Mouse (Mus musculus) CH12F3 (cell line): ENCODE results near the gene Tubb3.

Experiments
- in situ Hi-C: fragments of 300-500 bp; cut with MboI; formaldehyde crosslinking; loops from 2 replicates; pipeline ENCODE4 v1.14.3; 2020; ENCODE audit warnings: low sequenced_read_pairs

The Tubb3 gene

DNA sequence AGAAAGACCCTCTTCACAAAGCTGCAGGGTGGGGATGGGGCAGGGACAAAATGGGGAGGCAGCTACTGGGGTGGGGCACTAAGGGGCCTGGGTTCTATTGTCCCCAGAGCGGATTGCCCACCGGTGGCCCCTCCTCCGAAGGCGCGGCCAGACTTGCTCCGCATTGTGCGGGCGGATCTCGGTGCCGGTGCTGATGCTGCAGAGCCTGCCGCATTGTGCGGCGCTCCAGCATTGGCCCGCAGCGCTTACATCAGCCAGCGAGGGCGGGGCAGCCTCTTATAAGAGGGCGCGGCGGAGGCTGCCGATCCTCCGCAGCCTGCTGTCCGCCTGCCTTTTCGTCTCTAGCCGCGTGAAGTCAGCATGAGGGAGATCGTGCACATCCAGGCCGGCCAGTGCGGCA is at the start of gene Tubb3:
Tubb3 (plus strand) TSS at position 179 of the 400 bp plus-strand sequence.
- in situ Hi-C loops = no loop called here

GRCm38 (mm10) chr8:123373403-123374238 is 37.6 kb upstream of the Tubb3 start, which contains the start of gene Tcf25:
Gene Tcf25 (plus strand): TSS chr8:123373753.
- in situ Hi-C loops = no loop called here

DNA sequence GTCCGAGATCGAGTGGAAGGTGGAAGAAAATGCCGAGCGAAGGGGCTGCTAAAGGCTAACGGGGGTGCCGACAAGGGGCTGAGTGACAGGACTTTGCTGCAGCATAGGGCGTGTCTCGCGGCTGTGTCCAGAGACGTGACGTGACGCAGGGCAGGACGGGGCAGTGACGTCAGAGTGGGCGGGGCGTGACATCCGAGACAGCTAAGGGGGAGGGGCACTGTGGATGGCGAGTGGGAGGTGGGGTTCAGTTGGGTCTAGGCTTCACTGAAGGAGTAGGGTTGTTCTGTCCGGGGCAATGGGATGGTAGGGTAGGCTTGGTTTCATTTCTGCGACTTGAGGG is 37.0 kb upstream of the Tubb3 start:
- in situ Hi-C loops = no loop called here

DNA sequence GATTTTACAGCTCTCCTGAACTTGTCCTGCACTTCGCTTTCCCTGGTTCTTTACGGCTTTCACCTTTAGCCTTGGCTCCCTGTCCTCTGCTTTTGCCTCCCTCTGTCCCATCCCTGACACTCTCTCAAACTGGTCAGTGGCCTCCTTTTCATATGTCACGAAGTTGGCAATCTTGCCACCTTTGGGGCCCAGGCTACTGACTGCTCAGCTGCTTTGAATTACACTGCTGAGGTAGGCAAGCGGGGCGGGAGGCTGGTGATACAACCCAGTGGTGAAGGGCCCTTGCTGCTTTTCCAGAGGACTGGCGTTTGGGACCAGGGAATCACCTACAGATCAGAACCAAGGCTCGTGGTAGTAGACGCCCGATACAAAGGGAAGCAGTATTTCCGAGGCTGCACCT is 35.5 kb upstream of the Tubb3 start:
- in situ Hi-C loops = no loop called here

DNA sequence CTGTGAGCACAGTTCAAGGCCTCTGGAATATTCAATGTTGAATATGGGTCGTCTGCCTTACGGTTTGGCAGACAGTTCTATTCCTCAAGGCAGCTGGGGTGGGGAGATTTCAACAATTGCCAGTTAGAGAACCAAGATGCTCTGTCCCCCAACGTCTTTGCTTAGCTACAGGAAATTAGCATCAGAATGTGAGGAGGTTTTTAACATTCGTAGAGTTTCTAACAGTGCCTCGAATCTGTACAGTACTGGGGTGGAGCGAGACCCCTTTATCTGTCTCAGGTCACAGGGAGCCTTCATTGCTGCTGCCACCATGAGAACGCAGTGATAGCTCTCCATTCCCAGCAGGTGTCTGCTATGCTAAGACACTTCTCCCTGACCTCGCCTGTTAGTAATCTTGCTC is 35.1 kb upstream of the Tubb3 start:
- in situ Hi-C loops = no loop called here

DNA sequence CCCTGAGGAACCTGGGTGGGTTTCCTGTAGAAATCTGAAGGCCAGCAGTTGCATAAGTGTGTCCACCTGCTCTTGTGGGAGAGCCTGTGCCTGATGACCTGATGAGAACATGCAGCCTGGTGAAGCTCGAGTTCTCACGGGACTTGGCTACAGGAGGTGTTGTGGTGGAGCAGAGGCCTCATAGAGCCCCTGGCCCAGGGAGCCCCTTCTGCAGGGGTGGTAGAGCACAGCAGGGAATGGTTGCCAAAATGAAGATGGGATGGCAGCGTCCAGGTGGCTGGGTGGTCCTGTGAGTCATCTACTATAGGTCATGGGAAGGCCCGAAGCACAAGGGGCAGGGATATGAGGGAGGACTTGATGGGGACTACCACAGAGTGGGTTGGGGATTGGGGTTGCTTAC is 29.5 kb upstream of the Tubb3 start:
- in situ Hi-C loops = no loop called here

DNA sequence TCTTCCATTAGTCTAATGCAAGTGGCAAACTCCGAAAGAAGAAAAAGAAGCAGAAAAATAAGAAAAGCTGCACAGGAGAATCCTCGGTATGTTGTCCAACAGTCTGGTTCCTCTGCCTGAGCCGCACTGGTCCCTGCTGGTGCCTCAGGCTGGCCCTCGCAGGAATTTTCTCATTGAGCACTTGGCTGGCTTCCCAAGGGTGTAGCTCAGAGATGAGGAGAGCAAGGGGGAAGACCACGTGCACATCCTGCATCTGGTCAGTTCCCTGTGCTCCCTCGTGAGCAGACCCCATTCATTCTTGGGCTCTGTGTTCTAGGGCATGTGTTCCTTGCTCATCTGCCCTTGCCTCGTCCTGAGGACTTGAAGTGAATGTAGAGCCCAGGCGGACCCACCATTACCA is 28.7 kb upstream of the Tubb3 start:
- in situ Hi-C loops = no loop called here

DNA sequence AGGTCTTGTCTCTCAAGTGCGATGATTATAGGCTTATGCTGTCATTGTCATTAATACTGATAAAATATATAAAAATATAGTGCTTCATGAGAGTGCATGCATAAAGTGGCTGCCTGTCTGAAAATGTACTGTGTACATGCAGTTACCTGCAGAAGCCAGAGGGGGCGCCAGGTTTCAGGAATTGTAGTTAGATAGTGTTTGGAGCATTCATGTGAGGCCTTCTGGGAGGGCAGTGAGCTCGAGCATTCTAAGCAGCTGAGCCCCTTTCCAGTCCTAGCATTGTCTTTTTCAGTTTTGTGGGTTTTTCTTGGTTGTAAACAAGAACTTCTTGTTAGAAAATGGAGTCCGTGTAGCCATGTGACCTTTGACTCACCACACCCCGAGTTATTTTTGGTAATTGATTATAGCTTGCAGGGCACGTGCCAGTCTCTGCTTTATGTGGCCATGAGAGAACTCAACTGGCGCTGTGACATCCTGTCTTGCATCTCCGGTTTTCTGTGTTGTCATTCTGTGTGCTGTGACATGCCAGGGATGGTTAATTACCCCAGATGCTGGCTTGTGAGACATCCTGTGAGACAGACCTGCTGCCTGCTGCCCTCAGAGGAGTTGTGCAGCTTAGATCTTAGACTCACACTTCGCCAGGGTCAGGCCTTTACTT is 26.2 kb upstream of the Tubb3 start:
- in situ Hi-C loops = no loop called here

GRCm38 (mm10) chr8:123387041-123387440 is 24.2 kb upstream of the Tubb3 start:
- in situ Hi-C loops = no loop called here

- in situ Hi-C loops = no loop called here
Measured at GRCm38 (mm10) chr8:123387801-123388200, 23.4 kb upstream of the Tubb3 start.

DNA sequence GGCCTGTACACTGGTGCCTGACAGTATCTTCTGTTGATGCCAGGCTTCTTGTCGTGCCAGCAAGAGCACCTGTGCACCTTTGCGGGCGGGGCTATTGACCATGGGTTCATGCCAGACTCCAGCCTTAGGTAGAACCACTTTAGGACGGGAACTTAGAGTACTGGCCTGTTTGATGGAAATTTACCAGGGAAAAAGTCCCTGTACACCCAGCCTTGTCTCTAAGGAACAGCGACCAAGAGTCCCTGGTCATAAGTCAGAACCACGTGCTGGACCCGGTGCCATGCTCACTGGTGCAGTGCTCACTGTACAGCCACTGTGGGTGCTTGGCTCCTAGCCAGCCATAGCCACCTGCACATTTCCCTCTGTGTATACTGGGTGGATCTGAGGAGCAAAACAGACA is 22.2 kb upstream of the Tubb3 start:
- in situ Hi-C loops = no loop called here

- in situ Hi-C loops = no loop called here
Measured at GRCm38 (mm10) chr8:123398308-123398707, 12.9 kb upstream of the Tubb3 start.

- in situ Hi-C loops = no loop called here
Measured at GRCm38 (mm10) chr8:123401936-123402335, 9.3 kb upstream of the Tubb3 start.

DNA sequence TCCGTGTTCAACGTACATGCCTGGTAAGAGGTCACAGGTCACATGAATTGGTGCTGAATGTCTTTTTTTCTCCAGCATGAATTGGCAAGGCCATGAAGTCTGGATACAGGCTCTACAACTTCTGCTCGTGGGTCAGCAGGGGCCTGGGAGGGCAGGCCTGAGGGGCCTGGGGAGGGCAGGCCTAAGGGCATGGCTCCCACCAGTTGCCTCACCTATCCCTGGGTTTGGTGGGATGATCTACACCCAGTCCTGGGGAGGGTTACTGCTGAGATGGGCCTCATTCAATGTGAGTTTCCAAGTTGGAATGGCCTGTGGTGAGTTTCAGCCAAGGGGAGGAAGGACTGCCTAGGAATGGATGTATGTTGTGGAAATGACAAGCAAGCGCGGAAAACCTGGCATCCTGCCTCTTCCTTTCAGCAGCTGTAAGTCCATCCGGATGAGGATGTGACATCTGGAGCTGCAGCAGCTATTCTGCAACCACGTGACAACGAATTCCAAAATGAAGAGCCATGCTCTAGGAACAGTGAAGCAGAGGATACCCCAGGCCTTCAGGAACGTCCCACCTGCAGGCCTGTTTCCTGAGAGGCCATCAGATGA is 8.4 kb upstream of the Tubb3 start:
- in situ Hi-C loops = no loop called here

DNA sequence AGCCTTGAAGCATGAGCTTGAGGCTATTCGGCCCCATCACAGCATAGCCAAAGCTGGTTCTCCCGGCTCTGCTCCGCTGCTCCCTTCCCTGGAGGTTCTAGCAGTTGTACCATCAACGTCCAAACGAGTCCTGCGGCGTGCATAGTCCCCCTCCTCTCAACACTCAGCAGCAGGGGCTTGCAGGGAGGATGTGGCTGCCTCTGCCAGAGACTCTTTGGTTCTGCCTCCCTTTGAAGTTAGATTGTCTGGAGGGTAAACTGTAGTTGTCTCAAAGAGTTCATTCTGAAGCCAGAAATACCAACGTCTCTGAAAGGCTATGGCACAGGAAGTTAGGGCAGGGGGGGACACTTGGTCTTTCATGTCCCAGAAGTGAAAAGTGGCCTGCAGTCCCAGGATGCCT is 6.7 kb upstream of the Tubb3 start:
- in situ Hi-C loops = no loop called here

DNA sequence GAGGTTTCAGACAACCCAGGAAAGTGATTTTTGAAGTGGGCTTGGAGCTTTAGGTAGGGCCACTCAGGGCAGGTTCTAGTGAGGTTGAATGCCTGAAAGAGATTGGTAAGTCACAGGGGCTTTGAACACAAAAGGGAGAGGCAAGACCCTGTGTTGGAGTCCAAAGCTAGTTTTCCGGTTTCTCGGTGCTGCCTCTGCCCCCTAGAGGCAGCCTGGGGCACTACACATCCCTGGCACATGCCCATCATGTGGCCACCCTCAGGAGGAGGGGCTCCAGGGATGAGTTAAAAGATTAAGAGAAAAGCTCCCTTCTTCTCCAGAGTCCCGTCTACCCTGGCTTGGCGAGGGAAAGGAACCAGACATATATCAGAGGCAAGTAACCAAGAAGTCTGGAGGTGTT is 4.4 kb upstream of the Tubb3 start, which contains the start of gene Mc1r:
Mc1r (plus strand) TSS at position 322 of the 400 bp plus-strand sequence.
- in situ Hi-C loops = no loop called here

GRCm38 (mm10) chr8:123407612-123408011 is 3.6 kb upstream of the Tubb3 start:
- in situ Hi-C loops = no loop called here

GRCm38 (mm10) chr8:123408586-123409544 is 2.4 kb upstream of the Tubb3 start:
- in situ Hi-C loops = no loop called here

DNA sequence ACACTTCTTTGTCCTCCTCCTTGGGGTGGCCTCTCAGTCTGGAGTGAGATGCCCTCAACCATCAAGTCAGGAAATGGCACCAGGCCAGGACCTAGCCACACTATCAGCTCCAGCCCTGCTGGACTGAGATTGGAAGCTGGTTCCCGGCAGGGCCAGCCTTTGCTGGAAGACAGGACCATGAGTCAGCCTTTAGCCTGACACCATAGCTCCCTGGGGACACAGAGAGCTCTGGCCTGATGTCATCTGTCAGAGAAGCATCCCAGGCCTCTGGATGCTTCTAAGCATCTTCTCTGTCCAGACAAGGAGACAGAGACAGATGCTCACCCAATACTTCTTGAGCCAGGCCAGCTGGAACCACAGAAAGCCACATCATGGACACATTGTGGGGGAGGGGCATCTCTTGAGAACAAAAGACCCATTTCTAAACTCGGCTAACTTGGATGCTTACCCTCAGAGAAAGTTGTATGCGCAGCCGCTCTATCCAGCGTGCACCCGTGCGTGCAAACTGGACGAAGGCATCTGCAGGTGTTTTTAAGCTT is 1.1 kb upstream of the Tubb3 start:
- in situ Hi-C loops = no loop called here

DNA sequence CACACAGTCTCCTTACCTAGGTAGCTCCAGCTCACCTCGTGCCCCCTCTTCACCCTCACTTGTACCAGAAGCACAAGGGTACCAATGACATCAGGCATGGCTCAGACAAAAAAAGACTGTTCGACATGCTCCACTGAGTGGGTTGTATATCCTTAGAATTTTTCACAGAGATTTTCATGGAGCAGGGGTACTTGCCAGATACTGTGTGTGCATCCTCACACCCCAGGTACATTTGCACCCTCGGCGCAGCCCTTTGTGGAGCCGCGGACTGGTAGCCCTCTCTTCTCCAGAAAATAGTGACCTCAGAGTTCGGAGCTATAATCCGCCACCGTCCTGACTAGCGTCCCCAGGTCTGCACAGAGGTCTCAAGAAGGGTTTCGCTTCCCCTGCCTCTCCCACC is 436 bp upstream of the Tubb3 start:
- in situ Hi-C loops = no loop called here
